Mouse (Mus musculus): ENCODE data around the gene Gpr1. TPM values are rescaled to one million over a fixed set of nuclear protein-coding genes. Genes with fewer than 3 reads are reported as not detected.
"Not testable (repeated sequence)": the region's sequence is repeated elsewhere in the genome, so short reads cannot be mapped to it uniquely, and the experiment has no call there.

The Gpr1 gene
- polyA plus RNA-seq, 2 experiments from 2014 or later = 0.46 TPM; not detected in 1

- ATAC-seq = no peak
Measured at GRCm38 (mm10) chr1:63178308-63178707, 36.0 kb downstream of the Gpr1 start.

GRCm38 (mm10) chr1:63176604-63177421, 37.5 kb downstream of the Gpr1 start, which contains the start of the genes Eef1b2 and Ndufs1:
Eef1b2 (plus strand) TSS chr1:63176825.
Ndufs1 (minus strand) TSS chr1:63176833.
- ATAC-seq = peak; percentile 80

- peak; percentile 13 for ATAC-seq
Measured at GRCm38 (mm10) chr1:63176259-63176603, 38.1 kb downstream of the Gpr1 start.

- ATAC-seq = no peak
Measured at GRCm38 (mm10) chr1:63175853-63176252, 38.5 kb downstream of the Gpr1 start.

GRCm38 (mm10) chr1:63168638-63169037, 45.7 kb downstream of the Gpr1 start:
- ATAC-seq = no peak

- ATAC-seq = no peak
Measured at GRCm38 (mm10) chr1:63140231-63140630, 74.1 kb downstream of the Gpr1 start.

GRCm38 (mm10) chr1:63138586-63138985, 75.8 kb downstream of the Gpr1 start:
- ATAC-seq = not testable (repeated sequence)

- no peak for ATAC-seq
Measured at GRCm38 (mm10) chr1:63137971-63138370, 76.4 kb downstream of the Gpr1 start.

- ATAC-seq = no peak
Measured at GRCm38 (mm10) chr1:63134530-63134929, 79.8 kb downstream of the Gpr1 start.

Other genes starting within 250 kb of the Gpr1 start
- 10 to 100 TPM; 20.9 to 23.0 TPM for gene Ino80d, start 99.9 kb downstream of the Gpr1 start, polyA plus RNA-seq (2017; shearing (Covaris generic))
- gene Eef1b2, start 37.7 kb downstream of the Gpr1 start, polyA plus RNA-seq (2017; shearing (Covaris generic)) = 1,000 to 10,000 TPM; 1,216 to 1,318 TPM
- gene Ndufs1, start 37.7 kb downstream of the Gpr1 start, polyA plus RNA-seq (2017; shearing (Covaris generic)) = 100 to 1,000 TPM; 105 to 118 TPM
- not detected for gene Zdbf2, start 58.7 kb upstream of the Gpr1 start, polyA plus RNA-seq (2017; shearing (Covaris generic))
- gene Adam23, start 231.3 kb upstream of the Gpr1 start, polyA plus RNA-seq (2017; shearing (Covaris generic)) = not detected